Mouse (Mus musculus) inflammation-experienced regulatory T-cells, adult 16 weeks (primary cell): Measurements from ENCODE around the gene Mup15. TPM values are rescaled to one million over a fixed set of nuclear protein-coding genes. Genes with fewer than 3 reads are reported as not detected.

Experiments
- polyA plus RNA-seq: library from polyadenylated mRNA; unstranded; fragments of 100-300 nt; shearing (Covaris generic); gene quantifications from one replicate; pipeline ENCODE4 v1.2.1, GENCODE M21; 2017

Mup15 gene
- not detected for polyA plus RNA-seq

DNA sequence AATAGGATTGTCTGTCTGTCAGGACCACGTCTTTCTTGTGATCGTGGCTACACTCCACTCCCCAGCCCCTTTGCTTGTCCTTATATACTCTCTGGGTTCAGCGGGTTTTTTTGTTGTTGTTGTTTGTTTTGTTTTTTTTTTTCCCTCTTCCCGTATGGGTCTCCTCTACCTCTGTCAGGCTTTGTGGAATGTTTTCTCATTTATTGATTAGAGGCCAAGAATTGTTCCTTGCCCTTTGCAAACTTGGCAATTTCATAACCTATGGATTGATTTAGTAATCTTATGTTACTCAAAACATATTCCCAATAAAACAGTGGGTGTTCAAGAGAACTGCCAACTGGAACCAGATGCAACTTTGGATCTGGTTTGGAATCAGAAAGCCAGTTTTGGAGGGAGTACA, at the start of gene Mup15:
Gene Mup15, minus strand, starts transcription at position 101 of the 400 bp plus-strand sequence.

Other genes with a start within 250 kb of the Mup15 start
- not detected for gene Mup13, start 211.5 kb downstream of the Mup15 start, polyA plus RNA-seq
- not detected for gene Mup14, start 135.7 kb downstream of the Mup15 start, polyA plus RNA-seq
- not detected for gene Mup16, start 79.8 kb upstream of the Mup15 start, polyA plus RNA-seq
- gene Mup17, start 156.1 kb upstream of the Mup15 start, polyA plus RNA-seq, result not detected
- gene Mup18, start 234.4 kb upstream of the Mup15 start, polyA plus RNA-seq, result not detected